Mouse (Mus musculus) monocyte, adult 2 months (primary cell): ENCODE data around the gene Tent4b.
A peak's percentile ranks its signal among the peaks of the same experiment; 100 is the strongest.

Experiments used
- DNase-seq, 2 experiments: peaks; one replicate each; pipeline ENCODE4 v3.0.0; 2022; ENCODE audit warnings: low spot score in 2 of 2, low read depth in 1 of 2

Tent4b gene

GRCm38 (mm10) chr8:88274090-88274489 is 75.1 kb downstream of the Tent4b start:
- no peak for DNase-seq

- no peak for DNase-seq
Measured at GRCm38 (mm10) chr8:88279220-88279619, 80.2 kb downstream of the Tent4b start.

GRCm38 (mm10) chr8:88279670-88280069 is 80.7 kb downstream of the Tent4b start:
- DNase-seq, result no peak

GRCm38 (mm10) chr8:88280904-88281303 is 81.9 kb downstream of the Tent4b start:
- no peak for DNase-seq

- DNase-seq, result peak; percentile 50 to 54
Measured at GRCm38 (mm10) chr8:88282684-88283083, 83.7 kb downstream of the Tent4b start.

GRCm38 (mm10) chr8:88283243-88284115 is 84.5 kb downstream of the Tent4b start:
- DNase-seq, result no peak

GRCm38 (mm10) chr8:88284738-88285137 is 85.7 kb downstream of the Tent4b start:
- DNase-seq, result no peak

- DNase-seq, result no peak
Measured at GRCm38 (mm10) chr8:88285469-88286356, 86.7 kb downstream of the Tent4b start.

- DNase-seq, result no peak
Measured at GRCm38 (mm10) chr8:88286421-88286960, 87.5 kb downstream of the Tent4b start.

GRCm38 (mm10) chr8:88288622-88289242 is 89.7 kb downstream of the Tent4b start:
- DNase-seq, result peak; percentile 44 to 49

GRCm38 (mm10) chr8:88289901-88290300 is 90.9 kb downstream of the Tent4b start:
- no peak for DNase-seq

GRCm38 (mm10) chr8:88290326-88291304 is 91.6 kb downstream of the Tent4b start:
- no peak for DNase-seq

- no peak for DNase-seq
Measured at GRCm38 (mm10) chr8:88291305-88291690, 92.3 kb downstream of the Tent4b start.

- no peak for DNase-seq
Measured at GRCm38 (mm10) chr8:88292926-88293325, 93.9 kb downstream of the Tent4b start.

- no peak for DNase-seq
Measured at GRCm38 (mm10) chr8:88293590-88294356, 94.8 kb downstream of the Tent4b start.

GRCm38 (mm10) chr8:88294977-88295376 is 96.0 kb downstream of the Tent4b start:
- no peak for DNase-seq

GRCm38 (mm10) chr8:88297976-88298732 is 99.1 kb downstream of the Tent4b start:
- DNase-seq, result no peak

- DNase-seq, result no peak
Measured at GRCm38 (mm10) chr8:88298733-88299103, 99.7 kb downstream of the Tent4b start.
